Mouse (Mus musculus): ENCODE data around the gene Cnksr1.

The Cnksr1 gene

GRCm38 (mm10) chr4:134252911-134253721 lies 14.9 kb upstream of the Cnksr1 start:
- no peak for DNase-seq (ENCODE audit: low read depth)

- no peak for DNase-seq (ENCODE audit: low read depth)
Measured at GRCm38 (mm10) chr4:134252131-134252910, 14.1 kb upstream of the Cnksr1 start.

GRCm38 (mm10) chr4:134251241-134252130 lies 13.3 kb upstream of the Cnksr1 start:
- peak; percentile 57 for DNase-seq (ENCODE audit: low read depth)

GRCm38 (mm10) chr4:134250930-134251240 lies 12.7 kb upstream of the Cnksr1 start:
- DNase-seq (ENCODE audit: low read depth) = no peak

- no peak for DNase-seq (ENCODE audit: low read depth)
Measured at GRCm38 (mm10) chr4:134250116-134250929, 12.1 kb upstream of the Cnksr1 start.

- DNase-seq (ENCODE audit: low read depth) = peak; percentile 82
Measured at GRCm38 (mm10) chr4:134249651-134250050, 11.5 kb upstream of the Cnksr1 start.

GRCm38 (mm10) chr4:134246719-134247258 lies 8.6 kb upstream of the Cnksr1 start, which contains the start of gene Gm30191:
Gene Gm30191 (plus strand): TSS chr4:134246935.
- no peak for DNase-seq (ENCODE audit: low read depth)

GRCm38 (mm10) chr4:134246256-134246655 lies 8.1 kb upstream of the Cnksr1 start:
- DNase-seq (ENCODE audit: low read depth) = no peak

GRCm38 (mm10) chr4:134245148-134245843 lies 7.1 kb upstream of the Cnksr1 start, which contains the start of gene Zfp593:
Gene Zfp593 (minus strand): TSS chr4:134245592.
- peak; percentile 97 for DNase-seq (ENCODE audit: low read depth)

GRCm38 (mm10) chr4:134243516-134244250 lies 5.5 kb upstream of the Cnksr1 start, which contains the start of gene E130218I03Rik:
Gene E130218I03Rik (plus strand): TSS chr4:134243662.
- DNase-seq (ENCODE audit: low read depth) = no peak

- no peak for DNase-seq (ENCODE audit: low read depth)
Measured at GRCm38 (mm10) chr4:134238686-134239085, 487 bp upstream of the Cnksr1 start.

- DNase-seq (ENCODE audit: low read depth) = no peak
Measured at GRCm38 (mm10) chr4:134237582-134238278, 469 bp downstream of the Cnksr1 start.

- no peak for DNase-seq (ENCODE audit: low read depth)
Measured at GRCm38 (mm10) chr4:134234876-134235275, 3.3 kb downstream of the Cnksr1 start.

- DNase-seq (ENCODE audit: low read depth) = no peak
Measured at GRCm38 (mm10) chr4:134230431-134230830, 7.8 kb downstream of the Cnksr1 start.

GRCm38 (mm10) chr4:134227194-134227593 lies 11.0 kb downstream of the Cnksr1 start, which contains the start of gene Catsper4:
Gene Catsper4 (minus strand): TSS chr4:134227383.
- no peak for DNase-seq (ENCODE audit: low read depth)

- no peak for DNase-seq (ENCODE audit: low read depth)
Measured at GRCm38 (mm10) chr4:134222793-134223600, 15.2 kb downstream of the Cnksr1 start.

- no peak for DNase-seq (ENCODE audit: low read depth)
Measured at GRCm38 (mm10) chr4:134206488-134207053, 31.6 kb downstream of the Cnksr1 start.

Measured in induced T-regulatory cell, adult 2 months (primary cell).